Mouse (Mus musculus): ENCODE measurements around the gene Ppp2r5c.

GRCm38 (mm10) chr12:110515676-110516075 is 68.8 kb downstream of the Ppp2r5c start:
- no peak for TF ChIP-seq POLR2A (IDR thresholded peaks at IDR 0.05; ENCODE audit: control insufficient read depth in 1 of 2, insufficient read depth in 1 of 2, low read depth in 1 of 2, low read length in 2 of 2, poor library complexity in 1 of 2)
- TF ChIP-seq CTCF (IDR thresholded peaks at IDR 0.05 in 2 of 3, conservative IDR thresholded peaks at IDR 0.05 in 1 of 3; ENCODE audit: control insufficient read depth in 1 of 3, insufficient read depth in 1 of 3, low read depth in 2 of 3, low read length in 3 of 3, poor library complexity in 1 of 3, severe bottlenecking in 1 of 3), result no peak
- TF ChIP-seq HCFC1 (IDR thresholded peaks at IDR 0.05; ENCODE audit: low read depth, low read length), result no peak
- no peak for TF ChIP-seq CHD2 (IDR thresholded peaks at IDR 0.05; ENCODE audit: low read length)
- no peak for TF ChIP-seq NELFE (IDR thresholded peaks at IDR 0.05; ENCODE audit: low read depth, low read length)
- no peak for TF ChIP-seq MYC (IDR thresholded peaks at IDR 0.05; ENCODE audit: low read depth, low read length)
- TF ChIP-seq KAT2A (conservative IDR thresholded peaks at IDR 0.05; ENCODE audit: low read depth, low read length), result no peak
- TF ChIP-seq BHLHE40 (IDR thresholded peaks at IDR 0.05; ENCODE audit: borderline replicate concordance, low read depth, low read length), result no peak

Data from MEL (cell line).